Mouse (Mus musculus) Patski (cell line): ENCODE measurements at regions not wholly inside any gene's neighbourhood (a gene's known extent, or its start where the extent isn't known, plus 50 kb on each side); places are given as distances from the start of the nearest gene placed in this dataset.
A peak's percentile ranks its signal among the peaks of the same experiment; 100 is the strongest.

Source experiments
- ATAC-seq: fragments of 100-300 bp; one replicate; pipeline ENCODE4 v1.8.0; 2021
- CTCF ChIA-PET: fragments of 350-600 bp; sonication (Branson Sonifier 250); formaldehyde crosslinking; loops from one replicate; lab custom pipeline; 2022; ENCODE audit warnings: inconsistent platforms; lab: Charles Lee
- POLR2A ChIA-PET: fragments of 350-600 bp; sonication (Branson Sonifier 250); formaldehyde crosslinking; loops from one replicate; lab custom pipeline; 2022; ENCODE audit warnings: antibody characterized with exemption, inconsistent platforms; lab: Charles Lee
- DNase-seq: peaks from one replicate; pipeline ENCODE4 v3.0.0-alpha.2; 2011; ENCODE audit warnings: low read depth, low spot score
- H3K27me3 ChIP-seq: fragments of 371-371 bp; one replicate; pipeline ENCODE4 v1.5.1; 2021
- CTCF ChIP-seq: fragments of 100-300 bp; IDR thresholded peaks from one replicate; pipeline ENCODE4 v1.5.1; 2021
- in situ Hi-C: fragments of 300-500 bp; cut with MboI; formaldehyde crosslinking; loops from 3 replicates; pipeline ENCODE4 v1.11.1; 2018; ENCODE audit warnings: low pct_unique_long_range_greater_than_20kb, mixed read lengths

DNA sequence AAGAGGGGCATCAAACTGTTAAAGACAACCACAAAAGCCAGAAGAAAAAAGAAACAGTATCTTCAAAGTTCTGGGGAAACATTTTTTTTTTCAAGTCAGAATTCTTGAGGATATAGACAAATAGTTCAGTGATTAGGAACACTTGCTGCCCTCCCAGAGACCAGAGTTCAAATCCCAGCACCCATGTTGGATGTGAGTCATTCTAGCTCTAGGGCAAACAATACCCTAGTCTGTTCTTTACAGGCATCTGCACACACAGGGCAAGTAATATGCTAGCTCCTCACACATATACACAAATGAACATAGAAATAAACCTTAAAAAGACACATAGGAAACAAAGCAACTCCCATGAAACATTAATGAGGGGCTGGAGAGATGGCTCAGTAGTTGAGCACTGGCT lies 256.8 kb downstream of the Mreg start:
- H3K27me3 ChIP-seq: no peaks in the 10 kb centered on the region
- CTCF ChIA-PET: interaction anchor here (1.5 kb wide), 1 partner anchor 12 kb away, joined by 4 read pairs; no protein-coding TSS in a partner anchor
- TF ChIP-seq CTCF: no peak
- ATAC-seq (no peak), DNase-seq (no peak)
- in situ Hi-C loops: no loop called here
- POLR2A ChIA-PET: no interaction called here

DNA sequence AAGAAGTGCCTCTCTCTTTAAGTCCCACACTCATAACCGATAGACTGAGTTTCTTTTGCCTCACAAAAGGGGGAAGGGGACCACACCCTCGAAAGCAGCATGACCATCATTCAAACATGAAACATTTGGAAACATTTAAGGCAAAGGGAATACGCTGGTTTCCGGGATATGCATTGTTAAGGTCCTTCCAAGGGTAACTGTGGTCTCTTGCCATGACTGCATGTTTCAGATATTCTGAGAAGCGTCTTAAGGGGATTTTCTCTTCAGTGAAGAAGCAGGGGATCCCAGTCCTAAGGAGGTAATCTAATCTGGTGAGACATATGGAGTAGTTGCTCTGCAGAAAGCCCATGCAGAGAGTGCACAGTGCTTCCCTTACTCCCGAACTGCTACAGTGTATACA lies 258.8 kb downstream of the Mreg start:
- DNase-seq (no peak), ATAC-seq (no peak)
- TF ChIP-seq CTCF: no peak
- ChIA-PET CTCF (no interaction called here), POLR2A (no interaction called here)
- H3K27me3 ChIP-seq: no peaks in the 10 kb centered on the region
- in situ Hi-C loops: no loop called here

GRCm38 (mm10) chr1:71949549-71949948 lies 262.6 kb downstream of the Mreg start:
- no peak for TF ChIP-seq CTCF
- no peak for ATAC-seq
- POLR2A ChIA-PET: no interaction called here
- in situ Hi-C loops: no loop called here
- DNase-seq: no peak
- CTCF ChIA-PET: no interaction called here
- no peaks in the 10 kb centered on the region for H3K27me3 ChIP-seq

DNA sequence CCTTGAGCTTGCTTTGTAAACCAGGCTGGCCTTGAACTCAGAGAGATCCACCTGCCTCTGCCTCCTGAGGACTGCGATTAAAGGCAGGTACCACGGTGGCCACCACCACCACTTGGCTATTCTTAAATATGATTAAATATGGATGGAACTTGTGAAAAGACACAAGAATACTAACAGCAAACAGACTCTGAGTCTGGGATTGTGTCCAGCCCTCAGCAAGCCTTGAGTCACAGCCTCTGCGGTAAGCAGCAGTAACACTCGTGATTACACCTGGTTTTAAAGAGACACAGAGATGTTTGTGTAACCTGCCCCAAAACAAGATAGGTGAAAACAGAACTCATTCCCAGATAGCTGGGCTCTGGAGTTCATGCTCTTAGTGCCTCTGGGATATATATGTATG lies 263.4 kb downstream of the Mreg start:
- TF ChIP-seq CTCF: no peak
- no peaks in the 10 kb centered on the region for H3K27me3 ChIP-seq
- POLR2A ChIA-PET: interaction anchor here (0.7 kb wide), 1 partner anchor 30 kb away, joined by 3 read pairs; no protein-coding TSS in a partner anchor
- ATAC-seq (no peak), DNase-seq (no peak)
- CTCF ChIA-PET: no interaction called here
- in situ Hi-C loops: no loop called here

DNA sequence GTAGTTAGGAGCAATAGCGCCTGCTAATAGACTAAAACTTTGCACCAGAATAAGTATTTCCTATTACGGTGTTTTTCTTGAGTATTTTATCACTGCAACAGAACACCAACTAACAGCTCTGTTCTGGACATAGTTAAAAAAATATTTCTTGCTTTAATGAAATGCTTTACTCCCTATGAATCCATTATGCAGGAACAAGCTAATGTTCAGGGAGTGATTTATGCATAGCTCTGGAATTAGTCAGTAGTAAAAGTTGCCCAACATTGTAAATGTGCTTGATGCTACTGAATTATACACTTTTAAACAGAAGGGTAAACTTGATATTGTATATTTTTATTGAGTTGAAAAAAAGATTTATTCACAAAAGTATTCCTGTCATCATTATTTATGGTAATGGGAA lies 264.6 kb downstream of the Mreg start:
- ChIA-PET POLR2A (no interaction called here), CTCF (no interaction called here)
- DNase-seq: no peak
- H3K27me3 ChIP-seq: no peaks in the 10 kb centered on the region
- ATAC-seq: peak; percentile 71
- in situ Hi-C loops: no loop called here
- TF ChIP-seq CTCF: no peak

DNA sequence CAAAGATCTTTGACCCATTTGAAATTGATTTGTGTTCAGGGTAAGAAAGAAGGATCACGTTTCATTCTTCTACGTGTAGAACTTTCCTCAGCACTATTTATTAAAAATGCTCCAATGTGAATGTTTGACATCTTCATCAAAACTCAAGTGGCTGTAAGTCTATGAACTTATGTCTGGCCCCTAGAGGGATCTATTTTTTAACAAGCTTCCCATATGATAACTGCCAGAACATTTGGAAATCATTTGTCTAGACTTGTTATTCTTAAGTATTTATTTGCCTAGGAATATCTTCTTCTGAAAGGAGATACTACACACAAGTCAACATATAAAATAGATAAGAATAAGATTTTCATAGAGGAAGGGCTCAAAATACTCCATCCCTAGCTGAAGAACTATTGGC lies 265.2 kb downstream of the Mreg start:
- TF ChIP-seq CTCF: no peak
- POLR2A ChIA-PET: no interaction called here
- in situ Hi-C loops: no loop called here
- no peak for ATAC-seq
- H3K27me3 ChIP-seq: no peaks in the 10 kb centered on the region
- DNase-seq: no peak
- CTCF ChIA-PET: no interaction called here

DNA sequence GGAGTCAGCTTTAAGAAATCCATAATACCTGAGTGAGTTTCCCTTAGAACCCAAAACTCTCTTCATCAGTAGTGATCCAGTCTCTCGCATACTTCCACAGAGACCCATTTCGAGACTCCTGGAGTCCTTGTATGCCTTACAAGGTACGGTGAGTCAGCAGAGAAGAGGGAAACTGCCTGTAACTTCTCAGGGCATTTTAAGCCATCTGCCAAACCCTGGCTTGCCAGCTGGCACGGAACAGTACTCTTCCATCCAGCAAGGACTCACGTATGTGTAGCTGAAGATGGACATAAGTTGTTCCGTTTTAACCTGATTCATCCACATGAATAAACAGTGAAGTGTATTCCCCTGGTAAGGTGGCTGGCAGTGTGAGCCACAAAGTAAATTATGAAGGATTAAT lies 267.0 kb downstream of the Mreg start:
- in situ Hi-C loops: no loop called here
- POLR2A ChIA-PET: interaction anchor here (0.7 to 1.2 kb wide), 2 partner anchors 31 to 180 kb away, joined by 3 to 5 read pairs; no protein-coding TSS in a partner anchor

DNA sequence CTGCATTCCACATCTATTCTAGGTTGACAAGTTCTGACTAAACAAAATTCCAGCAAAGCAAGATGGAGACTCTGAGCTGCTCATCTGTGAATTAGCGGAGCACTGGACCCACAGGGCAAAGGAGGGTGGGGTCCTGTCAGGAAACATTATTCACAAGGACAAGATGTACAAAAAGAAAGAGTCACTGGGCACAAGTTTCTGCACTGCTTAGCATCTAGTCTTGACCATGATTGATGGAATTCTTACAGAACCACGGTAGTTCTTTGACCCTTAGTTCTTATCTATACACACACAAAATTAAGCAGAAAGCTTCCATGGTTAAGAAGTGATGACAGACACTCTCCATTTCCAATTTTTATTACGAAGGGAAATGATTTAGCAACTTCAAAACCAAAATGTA lies 267.6 kb downstream of the Mreg start:
- CTCF ChIA-PET: interaction anchor here (1.4 kb wide), 1 partner anchor 28 kb away, joined by 3 read pairs; no protein-coding TSS in a partner anchor
- ATAC-seq: no peak
- in situ Hi-C loops: no loop called here
- POLR2A ChIA-PET: interaction anchor here (0.7 kb wide), 1 partner anchor 181 kb away, joined by 3 read pairs; no protein-coding TSS in a partner anchor
- no peaks in the 10 kb centered on the region for H3K27me3 ChIP-seq
- DNase-seq: no peak
- no peak for TF ChIP-seq CTCF

More for the DNA sequence above, 267.0 kb downstream of the Mreg start:
- DNase-seq: no peak
- CTCF ChIA-PET: no interaction called here
- no peak for TF ChIP-seq CTCF
- no peaks in the 10 kb centered on the region for H3K27me3 ChIP-seq
- ATAC-seq: no peak

DNA sequence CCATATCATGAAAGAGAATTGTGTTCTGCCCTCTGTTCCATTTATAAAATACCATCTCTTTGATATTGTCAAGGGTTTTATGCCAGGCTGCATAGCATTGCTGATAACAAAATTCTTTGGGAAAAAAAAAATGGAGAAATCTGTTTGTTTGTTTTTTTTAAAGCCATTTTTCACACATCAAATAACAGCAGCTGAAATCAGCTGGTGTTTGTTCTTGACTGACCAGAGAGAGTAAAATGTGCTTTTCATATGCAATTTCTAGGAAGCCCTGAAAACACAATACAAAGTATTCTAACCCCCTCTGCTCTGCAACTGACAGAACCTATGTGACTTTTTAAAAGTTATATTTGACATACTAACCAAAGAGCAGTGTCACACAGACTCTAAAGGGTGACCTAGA lies 270.0 kb downstream of the Mreg start:
- DNase-seq: no peak

DNA sequence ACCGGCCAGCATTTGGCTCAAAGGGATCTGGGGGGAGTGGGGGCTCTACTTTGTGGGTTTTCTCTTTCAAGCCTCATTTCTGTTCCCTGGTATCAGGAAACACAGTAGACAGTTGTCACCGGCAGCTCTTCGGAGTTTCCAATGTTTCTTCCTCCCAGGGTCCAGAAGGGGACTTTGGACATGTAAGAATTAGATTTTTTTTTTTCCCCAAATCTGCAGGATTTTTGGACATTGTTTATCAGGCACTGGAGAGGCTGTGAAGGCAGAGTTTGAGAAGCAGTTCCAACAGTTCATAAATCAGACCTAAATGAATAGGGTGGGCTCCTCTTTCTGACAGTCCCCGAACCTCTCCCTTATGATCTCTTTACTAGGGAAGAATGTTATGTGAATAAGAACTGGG lies 270.4 kb downstream of the Mreg start:
- DNase-seq (no peak), ATAC-seq (no peak)
- in situ Hi-C loops: no loop called here
- ChIA-PET CTCF (no interaction called here), POLR2A (no interaction called here)
- H3K27me3 ChIP-seq: no peaks in the 10 kb centered on the region
- no peak for TF ChIP-seq CTCF

More for the DNA sequence above, 270.0 kb downstream of the Mreg start:
- ChIA-PET CTCF (no interaction called here), POLR2A (no interaction called here)
- no peaks in the 10 kb centered on the region for H3K27me3 ChIP-seq
- no peak for TF ChIP-seq CTCF
- in situ Hi-C loops: no loop called here
- ATAC-seq: no peak

DNA sequence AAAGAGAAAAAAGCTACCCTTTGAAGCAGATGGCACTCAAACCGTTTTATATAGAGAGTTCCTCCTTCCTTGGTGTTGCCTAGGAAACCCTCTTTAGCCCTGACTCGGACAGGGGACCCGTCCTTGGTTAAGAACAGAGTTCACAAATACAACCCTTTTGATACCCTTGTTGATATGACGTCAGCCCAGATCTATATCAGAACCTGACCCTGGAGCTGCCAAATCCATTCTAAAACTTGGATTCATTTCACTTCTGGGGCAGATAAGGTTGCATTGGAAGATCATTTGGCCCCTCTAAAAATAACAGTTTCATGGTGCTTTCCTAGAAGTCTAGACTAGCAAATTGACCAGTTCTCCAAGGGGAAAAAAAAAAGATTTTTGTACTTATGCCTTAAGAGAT lies 271.2 kb downstream of the Mreg start:
- DNase-seq (no peak), ATAC-seq (no peak)
- POLR2A ChIA-PET: no interaction called here
- TF ChIP-seq CTCF: no peak
- in situ Hi-C loops: no loop called here
- H3K27me3 ChIP-seq: no peaks in the 10 kb centered on the region
- CTCF ChIA-PET: no interaction called here
